Mouse (Mus musculus) kidney, embryonic 16.5 days (tissue): ENCODE results near the gene Atf7. TPM values are rescaled to one million over a fixed set of nuclear protein-coding genes. Genes with fewer than 3 reads are reported as not detected.

Experiments used
- ATAC-seq: fragments of 200-750 bp; cut with Nextera tagmentation; 2 replicates; pipeline ENCODE4 v1.8.0; 2017; ENCODE audit warnings: moderate TSS enrichment; ENCODE audit not compliant: low FRiP score, low TSS enrichment
- H3K27ac ChIP-seq: fragments of 300-500 bp; sonication (generic); 2 replicates; pipeline ENCODE4 v1.5.1; 2014; ENCODE audit warnings: low read length
- H3K27me3 ChIP-seq: fragments of 300-500 bp; sonication (generic); 2 replicates; pipeline ENCODE4 v1.6.1; 2014; ENCODE audit warnings: low read length, control low read depth, mixed read lengths; ENCODE audit not compliant: insufficient read depth
- H3K36me3 ChIP-seq: fragments of 300-500 bp; sonication (generic); 2 replicates; pipeline ENCODE4 v1.6.1; 2014; ENCODE audit warnings: low read length, control low read depth, mixed read lengths; ENCODE audit not compliant: insufficient read depth
- H3K4me1 ChIP-seq: fragments of 300-500 bp; sonication (generic); 2 replicates; pipeline ENCODE4 v1.6.1; 2014; ENCODE audit warnings: low read length, control low read depth, mixed read lengths; ENCODE audit not compliant: insufficient read depth
- H3K4me2 ChIP-seq: fragments of 300-500 bp; sonication (generic); replicated peaks from 2 replicates; pipeline ENCODE4 v1.6.1; 2014; ENCODE audit warnings: low read depth, low read length
- H3K4me3 ChIP-seq: fragments of 300-500 bp; sonication (generic); 2 replicates; pipeline ENCODE4 v1.5.1; 2014; ENCODE audit warnings: mild to moderate bottlenecking, low read length
- H3K9ac ChIP-seq: fragments of 300-500 bp; sonication (generic); replicated peaks from 2 replicates; pipeline ENCODE4 v1.6.1; 2014; ENCODE audit warnings: low read length
- H3K9me3 ChIP-seq: fragments of 300-500 bp; sonication (generic); 2 replicates; pipeline ENCODE4 v1.6.1; 2016; ENCODE audit warnings: low read length, control low read depth
- WGBS: fragments of 180-500 bp; shearing (Covaris S2); extraction: QIAGEN DNeasy Blood & Tissue Kit; methylation state at CpG from one replicate; pipeline ENCODE4 v1.1.7; 2014; 5-methylcytosine and 5-hydroxymethylcytosine counted together
- polyA plus RNA-seq: library from polyadenylated mRNA; unstranded; fragments of >200 nt; fragmentation: Nextera tagmentation; extraction: Ambion mirVana; gene quantifications from 2 replicates; pipeline ENCODE4 v1.2.1, GENCODE M21; 2015

Gene Atf7
- polyA plus RNA-seq, 1 experiment from 2014 or later, result 30.9 TPM

DNA sequence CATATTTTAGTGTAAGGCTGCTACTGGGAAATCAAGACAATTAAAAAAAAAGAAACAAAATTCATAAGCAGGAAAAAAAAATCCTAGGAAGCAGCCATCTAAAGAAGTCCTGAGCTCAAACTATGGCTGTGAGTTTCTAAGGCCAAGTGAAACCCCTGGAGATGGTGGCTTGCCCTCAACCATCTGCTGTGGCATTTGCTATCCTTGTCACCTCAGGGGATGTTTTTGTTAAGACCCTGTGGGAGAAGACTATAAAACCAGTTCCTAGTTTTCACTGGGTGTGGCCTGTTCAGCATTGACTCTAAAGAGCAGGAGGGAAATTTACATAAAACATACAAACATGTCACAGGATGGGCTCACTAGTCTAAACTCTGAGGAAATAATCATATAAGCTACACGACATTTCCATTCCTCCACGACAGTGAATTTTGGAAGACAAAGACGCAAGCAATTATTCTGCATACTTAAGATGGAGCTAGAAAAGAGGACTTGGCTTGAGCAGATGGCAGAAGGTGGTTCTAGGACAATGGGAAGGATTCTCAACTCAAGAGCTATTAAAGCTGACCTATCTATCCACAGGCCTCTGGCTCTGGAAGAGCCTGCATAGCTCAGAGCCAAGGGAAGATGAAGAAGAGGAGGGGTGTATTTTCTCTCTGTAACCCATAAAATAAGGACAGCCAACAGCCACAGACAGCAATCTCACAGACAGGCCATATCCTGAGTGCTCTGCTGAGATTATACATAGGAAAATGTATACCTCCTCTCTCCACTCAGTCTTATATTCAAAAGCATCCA is 93.0 kb downstream of the Atf7 start:
- no peak for ATAC-seq
- no peak overlapping the region for H3K9ac ChIP-seq
- no peaks in the 10 kb centered on the region for H3K27me3 ChIP-seq
- H3K4me2 ChIP-seq, result no peak overlapping the region
- H3K4me1 ChIP-seq, result no peaks in the 10 kb centered on the region
- H3K36me3 ChIP-seq, result peaks cover 73% of the 10 kb centered on the region
- H3K9me3 ChIP-seq, result no peaks in the 10 kb centered on the region
- no peak overlapping the region for H3K4me3 ChIP-seq
- WGBS, result 91% methylated on average over 3 of the region's 3 CpGs
- no peak overlapping the region for H3K27ac ChIP-seq

DNA sequence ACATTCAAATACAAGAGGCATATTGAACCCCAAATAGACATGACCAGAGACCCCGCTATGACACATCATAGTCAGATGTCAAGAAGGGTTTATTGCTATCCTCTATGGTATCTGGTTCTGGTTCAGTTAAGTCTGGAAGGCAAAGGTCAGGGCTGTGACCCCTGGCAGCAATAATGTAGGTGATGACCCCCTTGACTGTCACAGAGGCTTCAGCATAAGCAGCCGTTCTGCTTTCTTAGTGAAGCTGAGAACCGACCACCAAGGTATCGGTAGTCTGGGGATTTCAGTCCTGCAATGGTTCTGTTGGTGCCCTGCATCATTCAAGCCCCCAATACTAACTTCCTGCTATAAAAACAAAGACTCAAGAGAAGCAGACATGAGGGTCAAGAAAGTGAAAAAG is 93.7 kb downstream of the Atf7 start:
- no peak for ATAC-seq
- WGBS, result 54% methylated on average over 4 of the region's 4 CpGs
- no peaks in the 10 kb centered on the region for H3K4me1 ChIP-seq

DNA sequence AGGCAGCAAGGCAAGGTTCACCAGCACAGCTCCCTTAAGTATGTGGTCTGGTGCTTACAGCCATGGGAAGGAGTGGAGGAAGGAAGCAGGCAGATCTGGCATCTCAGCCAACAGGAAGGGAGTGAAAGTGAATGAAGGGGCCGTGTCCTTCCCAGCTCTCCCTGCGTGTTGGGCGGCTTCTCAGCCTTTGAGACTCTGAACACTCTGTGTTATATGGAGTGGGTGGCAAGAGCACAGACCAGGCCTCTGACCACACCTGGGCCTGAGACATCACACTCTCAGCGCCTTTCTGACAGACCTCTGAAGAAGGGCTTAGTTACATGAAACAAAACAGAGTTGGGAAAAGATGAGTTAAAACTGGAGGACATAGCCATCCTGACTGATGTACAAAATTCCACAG is 94.7 kb downstream of the Atf7 start:
- no peak overlapping the region for H3K27ac ChIP-seq
- H3K9me3 ChIP-seq, result no peaks in the 10 kb centered on the region
- ATAC-seq, result no peak
- no peak overlapping the region for H3K4me3 ChIP-seq
- no peaks in the 10 kb centered on the region for H3K27me3 ChIP-seq
- H3K4me2 ChIP-seq, result no peak overlapping the region
- H3K4me1 ChIP-seq, result no peaks in the 10 kb centered on the region
- WGBS, result 83% methylated on average over 4 of the region's 4 CpGs
- H3K9ac ChIP-seq, result no peak overlapping the region
- H3K36me3 ChIP-seq, result peaks cover 63% of the 10 kb centered on the region

More for the DNA sequence above, 93.7 kb downstream of the Atf7 start:
- Histone ChIP-seq H3K4me2 (no peak overlapping the region), H3K9ac (no peak overlapping the region), H3K27ac (no peak overlapping the region), H3K9me3 (no peaks in the 10 kb centered on the region), H3K4me3 (no peak overlapping the region), H3K36me3 (peaks cover 72% of the 10 kb centered on the region), H3K27me3 (no peaks in the 10 kb centered on the region)

DNA sequence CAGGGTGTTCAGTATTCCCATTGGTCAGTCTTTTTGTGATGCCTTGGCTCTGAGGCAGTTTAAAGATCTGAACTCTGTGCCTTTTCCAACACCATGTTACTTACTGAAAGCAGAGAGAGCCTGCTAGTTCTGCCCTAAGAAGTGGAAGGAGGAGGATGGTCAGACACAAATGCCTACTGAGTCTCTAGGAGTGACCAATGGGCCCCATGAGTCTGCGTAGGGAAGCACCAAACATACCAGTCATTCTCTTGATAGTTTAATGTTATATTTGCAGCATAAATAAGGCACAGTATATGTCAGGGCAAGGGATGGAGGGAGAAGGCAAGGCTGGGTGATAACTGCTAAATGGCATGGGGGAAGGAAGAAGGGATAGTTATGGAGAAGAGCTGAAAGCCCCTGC is 96.9 kb downstream of the Atf7 start:
- Histone ChIP-seq H3K4me3 (no peak overlapping the region), H3K9ac (no peak overlapping the region), H3K9me3 (no peaks in the 10 kb centered on the region), H3K4me1 (no peaks in the 10 kb centered on the region), H3K27me3 (no peaks in the 10 kb centered on the region), H3K36me3 (peaks cover 61% of the 10 kb centered on the region), H3K4me2 (no peak overlapping the region), H3K27ac (no peak overlapping the region)
- 94% methylated on average over 1 of the region's 1 CpGs for WGBS
- ATAC-seq, result no peak

DNA sequence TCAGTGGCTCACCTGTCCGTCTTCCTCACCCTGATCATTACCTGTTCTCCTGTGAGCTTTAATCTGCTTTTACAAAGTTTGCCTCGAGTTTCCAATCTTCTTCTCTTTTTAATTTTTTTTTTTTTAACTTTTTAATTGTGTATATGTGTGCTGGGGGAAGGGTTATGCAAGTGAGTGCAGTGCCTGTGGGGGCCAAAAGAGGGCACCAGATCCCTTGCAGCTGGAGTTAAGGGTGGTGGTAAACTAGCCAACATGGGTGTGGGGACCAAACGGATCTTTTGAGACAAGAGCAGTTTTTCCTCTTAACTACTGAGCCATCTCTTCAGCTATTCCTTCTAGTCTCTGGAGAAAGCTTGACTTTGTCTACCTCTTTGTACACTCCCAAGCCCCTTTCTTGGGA is 97.3 kb downstream of the Atf7 start:
- H3K4me2 ChIP-seq, result no peak overlapping the region
- no peaks in the 10 kb centered on the region for H3K9me3 ChIP-seq
- no peaks in the 10 kb centered on the region for H3K4me1 ChIP-seq
- no peak for ATAC-seq
- H3K27me3 ChIP-seq, result no peaks in the 10 kb centered on the region
- H3K9ac ChIP-seq, result no peak overlapping the region
- no peak overlapping the region for H3K27ac ChIP-seq
- peaks cover 59% of the 10 kb centered on the region for H3K36me3 ChIP-seq
- 79% methylated on average over 3 of the region's 3 CpGs for WGBS
- H3K4me3 ChIP-seq, result no peak overlapping the region

DNA sequence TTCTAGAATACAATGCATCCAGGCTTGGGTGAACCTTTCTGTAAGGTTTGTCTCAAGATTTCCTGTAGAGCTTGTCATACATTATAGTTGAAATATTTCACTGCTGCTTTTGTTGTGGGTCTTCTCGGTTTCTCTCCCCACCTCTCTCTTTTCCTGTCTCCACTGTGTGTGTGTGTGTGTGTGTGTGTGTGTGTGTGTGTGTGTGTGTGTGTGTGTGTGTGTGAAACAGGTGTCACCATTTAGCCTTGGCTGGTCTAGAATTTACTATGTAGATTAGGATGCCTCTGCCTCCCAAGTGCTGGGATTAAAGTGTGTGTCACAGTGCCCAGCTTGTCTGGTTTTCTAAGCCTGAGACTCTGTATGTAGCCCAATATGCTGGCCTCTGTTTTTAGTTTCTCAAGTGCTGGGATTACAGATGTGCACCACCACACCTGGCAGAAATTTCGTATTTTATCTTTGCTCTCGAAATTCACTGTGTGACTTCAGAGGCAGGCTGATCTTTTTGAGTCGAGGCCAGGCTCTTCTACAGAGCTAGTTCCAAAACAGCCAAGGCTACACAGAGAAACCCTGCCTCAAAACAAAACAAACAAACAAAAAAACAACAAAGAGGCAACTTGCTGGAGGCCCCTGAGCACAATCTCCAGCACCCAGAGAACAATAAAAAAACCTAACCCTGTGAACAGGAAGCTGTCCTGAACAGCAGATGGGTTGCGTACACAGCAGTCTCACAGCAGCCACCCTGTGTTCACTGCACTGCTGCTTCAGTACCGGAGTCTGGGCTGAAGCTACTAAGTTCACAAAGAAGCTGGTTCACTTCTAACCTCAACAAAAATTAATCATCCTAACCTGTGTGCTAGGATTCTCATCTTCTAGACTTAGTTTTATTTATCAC is 98.9 kb downstream of the Atf7 start:
- H3K9ac ChIP-seq, result no peak overlapping the region
- ATAC-seq, result no peak
- H3K4me2 ChIP-seq, result no peak overlapping the region
- no peaks in the 10 kb centered on the region for H3K4me1 ChIP-seq
- no peaks in the 10 kb centered on the region for H3K9me3 ChIP-seq
- no peaks in the 10 kb centered on the region for H3K27me3 ChIP-seq
- H3K4me3 ChIP-seq, result no peak overlapping the region
- no peak overlapping the region for H3K27ac ChIP-seq
- WGBS, result 70% methylated on average over 6 of the region's 6 CpGs
- peaks cover 54% of the 10 kb centered on the region for H3K36me3 ChIP-seq

DNA sequence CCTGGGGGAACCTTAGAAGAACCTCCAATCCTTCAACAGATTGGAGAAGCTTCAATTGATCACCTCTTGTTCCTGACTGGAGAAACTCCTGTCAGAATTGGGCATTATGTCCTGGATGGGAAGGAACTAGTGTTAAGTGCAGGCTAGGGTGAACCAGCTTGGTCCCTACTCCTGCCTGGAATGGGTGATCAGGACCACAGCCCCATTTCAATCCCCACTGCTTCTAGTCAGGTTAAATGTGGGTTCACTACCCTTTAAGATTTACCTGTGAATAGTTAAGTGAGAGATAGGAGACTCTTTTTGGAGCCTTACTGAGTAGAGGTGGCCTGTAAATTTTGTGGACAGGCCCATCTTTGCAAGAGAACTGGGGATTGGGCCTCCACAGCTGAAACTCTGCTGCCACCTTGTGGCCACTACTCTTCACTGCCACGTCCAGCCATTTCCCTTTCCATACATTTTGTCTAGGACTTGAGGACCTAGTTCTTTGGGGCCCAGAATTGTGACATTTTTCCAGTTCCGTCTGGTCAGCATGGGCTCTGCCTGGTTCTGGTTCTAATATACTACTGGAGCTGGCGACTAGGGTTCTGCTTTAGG is 100.3 kb downstream of the Atf7 start, which contains the start of gene Npff:
TSS of gene Npff (minus strand) at position 51 of the 594 bp plus-strand sequence.
- no peak within 1 kb of the TSS for H3K4me3 ChIP-seq
- H3K9me3 ChIP-seq, result no peaks in the 10 kb centered on the region
- H3K4me2 ChIP-seq, result no peak within 1 kb of the TSS
- peak; percentile 64; the same call in 1 of the 2 replicates for ATAC-seq
- H3K27me3 ChIP-seq, result no peaks in the 10 kb centered on the region
- WGBS, result 6% methylated on average over 3 of the region's 3 CpGs
- H3K9ac ChIP-seq, result no peak within 1 kb of the TSS
- no peak within 1 kb of the TSS for H3K27ac ChIP-seq
- peaks cover 45% of the 10 kb centered on the region for H3K36me3 ChIP-seq
- H3K4me1 ChIP-seq, result 0 out of 2 replicates have a peak, but pooled peaks cover 7% of the 10 kb centered on the region

DNA sequence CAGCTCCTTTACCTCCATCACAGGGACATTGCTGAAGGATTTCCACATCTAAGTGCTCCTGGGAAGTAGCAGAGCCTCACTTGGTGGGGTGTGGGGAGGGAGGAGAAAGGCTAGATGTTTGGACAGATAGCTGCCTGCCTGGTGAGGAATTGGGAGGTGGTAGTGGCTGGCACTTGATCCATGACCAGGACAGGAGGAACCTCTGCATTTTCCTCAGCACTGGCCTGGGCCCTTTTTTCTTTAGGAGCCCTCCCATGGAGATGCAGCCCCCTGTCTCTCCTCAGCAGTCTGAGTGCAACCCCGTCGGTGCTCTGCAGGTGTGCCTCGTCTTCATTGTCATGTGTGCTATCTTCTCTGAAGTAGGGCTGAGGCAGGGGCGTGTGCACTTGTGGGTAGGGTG is 103.8 kb downstream of the Atf7 start:
- 69% methylated on average over 4 of the region's 4 CpGs for WGBS
- H3K36me3 ChIP-seq, result peaks cover 22% of the 10 kb centered on the region
- no peaks in the 10 kb centered on the region for H3K27me3 ChIP-seq
- H3K4me2 ChIP-seq, result no peak overlapping the region
- H3K4me1 ChIP-seq, result peaks cover 17% of the 10 kb centered on the region
- no peaks in the 10 kb centered on the region for H3K9me3 ChIP-seq
- no peak overlapping the region for H3K4me3 ChIP-seq
- ATAC-seq, result no peak
- H3K9ac ChIP-seq, result no peak overlapping the region
- H3K27ac ChIP-seq, result no peak overlapping the region

DNA sequence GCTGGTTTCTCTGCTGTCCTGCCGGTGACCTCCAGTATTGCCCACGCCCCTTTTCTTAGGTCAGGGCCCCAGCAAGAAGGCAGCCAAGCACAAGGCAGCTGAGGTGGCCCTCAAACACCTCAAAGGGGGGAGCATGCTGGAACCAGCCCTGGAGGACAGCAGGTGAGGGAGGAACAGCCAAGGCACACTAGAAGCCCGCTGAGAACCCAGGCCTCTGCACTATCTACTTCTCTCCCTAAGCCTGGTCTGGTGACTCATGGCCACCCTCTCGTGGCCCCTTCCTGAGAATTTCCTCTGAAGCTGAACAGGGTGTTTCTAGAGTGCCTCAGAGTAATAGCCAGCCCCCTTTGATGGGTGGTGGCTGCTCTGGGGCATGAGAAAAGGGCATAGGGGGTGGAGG is 104.8 kb downstream of the Atf7 start:
- peaks cover 27% of the 10 kb centered on the region for H3K4me1 ChIP-seq
- WGBS, result 65% methylated on average over 4 of the region's 4 CpGs
- no peak overlapping the region for H3K4me2 ChIP-seq
- ATAC-seq, result no peak
- peaks cover 22% of the 10 kb centered on the region for H3K36me3 ChIP-seq
- H3K9me3 ChIP-seq, result no peaks in the 10 kb centered on the region
- no peak overlapping the region for H3K4me3 ChIP-seq
- peak overlapping the region; percentile 54; the same call in 1 of the 2 replicates for H3K9ac ChIP-seq
- no peaks in the 10 kb centered on the region for H3K27me3 ChIP-seq
- no peak overlapping the region for H3K27ac ChIP-seq
